Mouse (Mus musculus) left cerebral cortex, adult 11 months (tissue): ENCODE results near the gene Slc35b1.

Experiments used
- DNase-seq: peaks from one replicate; pipeline ENCODE4 v3.0.0; 2022; ENCODE audit warnings: low spot score

Slc35b1 gene

GRCm38 (mm10) chr11:95366280-95366897 is 18.1 kb upstream of the Slc35b1 start:
- DNase-seq = no peak

DNA sequence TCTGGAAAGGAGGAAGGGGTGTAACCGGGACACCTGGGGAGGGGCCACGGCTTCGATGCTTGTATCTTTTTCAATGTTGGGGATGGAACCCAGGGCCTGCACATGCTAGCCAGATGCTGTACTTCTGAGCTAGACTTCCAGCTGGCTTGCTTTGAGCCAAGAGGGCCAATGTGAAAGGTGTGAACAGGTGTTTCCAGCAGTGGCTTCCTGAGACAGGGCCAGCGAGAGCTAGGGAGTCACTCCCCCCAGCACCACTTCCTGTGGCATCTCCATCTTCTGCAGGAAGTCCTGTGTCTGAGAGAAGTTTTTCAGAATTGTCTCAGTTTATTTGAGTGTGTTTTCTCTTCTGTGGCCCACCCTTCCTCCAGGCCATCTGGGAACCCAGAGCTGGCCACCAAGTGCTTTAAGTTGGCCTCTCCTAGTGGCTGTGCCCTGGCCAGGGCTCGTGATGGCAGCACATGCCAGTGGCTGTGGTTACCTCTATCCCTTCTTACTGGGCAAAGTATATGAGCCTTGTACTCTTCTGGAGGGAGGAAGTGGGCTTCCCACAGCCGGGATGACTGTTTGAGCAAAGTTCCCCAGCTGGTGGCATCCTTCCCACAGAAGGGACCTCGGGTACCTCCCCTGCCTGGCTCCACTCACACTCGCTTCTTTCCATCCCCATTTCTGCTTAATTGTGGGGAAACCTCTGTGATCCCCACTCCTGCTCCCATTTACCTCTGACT is 17.3 kb upstream of the Slc35b1 start:
- DNase-seq = no peak

- no peak for DNase-seq
Observed at GRCm38 (mm10) chr11:95368231-95368823, 16.2 kb upstream of the Slc35b1 start.

DNA sequence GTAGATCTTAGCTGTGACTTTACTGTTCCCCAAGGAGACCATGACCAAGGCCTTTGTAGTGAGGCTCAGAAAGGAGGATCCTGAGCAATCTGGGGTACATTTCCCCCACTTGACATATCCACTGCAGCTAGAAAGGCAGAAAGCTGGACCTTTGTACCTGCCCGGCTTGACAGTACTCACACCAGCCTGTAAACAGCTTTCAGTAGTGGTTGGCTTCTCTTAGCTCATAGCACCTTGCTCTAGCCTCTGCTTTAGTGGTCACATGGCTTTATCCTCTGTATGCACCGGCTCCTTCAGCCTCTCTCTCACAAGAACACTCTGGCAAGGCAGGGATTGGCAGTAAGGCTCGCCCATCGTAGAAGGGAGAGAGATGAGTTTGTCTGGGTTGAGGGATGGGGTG is 15.6 kb upstream of the Slc35b1 start:
- DNase-seq = no peak

DNA sequence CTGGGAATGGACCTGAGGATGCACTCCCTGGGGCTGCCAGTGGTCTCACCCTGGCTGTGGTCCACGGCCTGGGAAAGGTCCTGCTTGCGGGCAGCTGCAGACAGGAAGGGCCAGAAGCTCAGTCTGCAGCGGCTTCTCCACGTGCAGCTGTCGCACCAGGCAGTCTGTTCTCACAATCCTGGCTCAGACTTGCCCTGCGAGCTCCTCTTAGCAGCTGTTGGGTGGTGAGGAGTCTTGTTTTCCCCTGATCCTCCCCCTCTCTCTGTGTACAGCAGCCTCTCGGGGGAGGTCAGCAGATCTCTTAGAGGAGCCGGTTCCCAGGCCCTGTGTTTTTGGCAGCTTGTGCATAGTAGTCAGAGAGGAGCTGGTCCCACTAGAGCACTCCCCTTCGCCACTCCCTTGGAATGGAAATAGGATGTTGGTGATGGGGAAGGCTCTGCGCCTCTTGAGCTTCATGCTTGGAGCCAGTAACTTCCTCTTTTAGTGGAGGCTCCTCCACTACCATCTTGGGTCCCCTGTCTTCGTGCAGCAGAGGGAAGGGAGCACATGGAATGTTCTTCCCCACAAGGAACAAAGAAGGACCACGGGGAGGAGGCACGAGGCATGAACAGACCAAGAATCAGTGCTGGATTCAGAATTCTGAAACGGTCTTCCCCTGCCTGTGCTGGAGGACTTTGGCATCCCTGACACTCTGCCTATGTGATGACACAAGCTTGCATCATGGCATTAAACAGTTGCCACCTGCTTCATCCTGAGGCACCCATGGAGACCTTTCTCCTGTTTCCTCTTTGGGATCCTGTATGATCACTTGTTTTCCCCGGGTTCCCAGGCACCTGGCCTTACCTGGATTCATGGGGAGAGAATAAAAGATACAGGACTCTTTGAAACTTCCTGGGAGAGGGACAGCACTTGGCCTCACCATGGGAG is 14.3 kb upstream of the Slc35b1 start:
- no peak for DNase-seq

GRCm38 (mm10) chr11:95371182-95371581 is 13.3 kb upstream of the Slc35b1 start:
- DNase-seq = no peak

GRCm38 (mm10) chr11:95378926-95379325 is 5.6 kb upstream of the Slc35b1 start:
- no peak for DNase-seq

- no peak for DNase-seq
Observed at GRCm38 (mm10) chr11:95379552-95379951, 4.9 kb upstream of the Slc35b1 start.

DNA sequence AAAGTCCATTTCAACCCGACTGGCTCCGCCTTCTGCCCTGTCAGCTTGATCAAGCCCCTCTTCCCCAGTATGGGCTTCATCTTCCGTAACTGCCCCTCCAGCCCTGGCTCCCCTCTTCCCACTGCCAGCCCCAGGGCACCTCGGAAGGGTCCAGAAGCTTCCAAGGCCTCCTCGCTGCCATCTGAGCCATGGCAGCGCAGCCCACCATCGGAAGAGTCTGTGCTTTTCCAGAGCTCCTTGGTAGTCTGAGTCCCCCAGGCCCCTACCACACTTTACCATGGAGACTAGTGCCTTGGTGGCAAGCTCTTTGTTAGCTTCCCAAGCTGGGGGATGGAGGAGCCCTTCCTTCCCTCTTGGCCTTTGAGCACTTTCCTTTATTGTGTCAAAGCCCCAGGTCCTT is 3.8 kb upstream of the Slc35b1 start:
- DNase-seq = no peak

GRCm38 (mm10) chr11:95381146-95381545 is 3.3 kb upstream of the Slc35b1 start:
- no peak for DNase-seq

DNA sequence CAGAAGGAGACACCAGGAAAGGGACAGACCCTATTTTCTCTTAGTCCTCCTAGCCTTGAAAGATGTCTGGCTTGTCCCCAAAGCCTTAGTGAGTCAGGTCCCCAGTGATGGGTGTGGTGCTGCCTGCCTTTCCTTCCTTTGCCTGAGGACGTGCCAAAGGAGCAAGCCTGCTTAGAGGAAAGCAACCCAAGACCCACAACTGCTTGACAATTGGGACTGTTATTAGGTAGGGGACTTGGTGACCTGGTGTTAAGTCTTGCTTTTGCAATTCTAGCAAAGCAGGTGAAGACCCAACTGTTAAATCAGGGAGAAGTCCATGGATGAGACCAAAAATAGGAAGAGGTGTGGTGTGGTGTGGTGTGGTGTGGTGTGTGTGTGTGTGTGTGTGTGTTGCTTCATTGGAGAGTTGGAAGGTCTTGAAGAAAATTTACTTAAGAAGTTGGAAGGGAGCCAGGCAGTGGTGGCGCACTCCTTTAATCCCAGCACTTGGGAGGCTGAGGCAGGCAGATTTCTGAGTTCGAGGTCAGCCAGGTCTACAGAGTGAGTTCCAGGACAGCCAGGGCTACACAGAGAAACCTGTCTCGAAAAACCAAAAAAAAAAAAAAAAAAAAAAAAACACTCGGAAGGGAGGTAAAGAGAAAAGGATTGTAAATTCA is 1.0 kb upstream of the Slc35b1 start:
- no peak for DNase-seq

GRCm38 (mm10) chr11:95384004-95384318 is 531 bp upstream of the Slc35b1 start:
- no peak for DNase-seq

DNA sequence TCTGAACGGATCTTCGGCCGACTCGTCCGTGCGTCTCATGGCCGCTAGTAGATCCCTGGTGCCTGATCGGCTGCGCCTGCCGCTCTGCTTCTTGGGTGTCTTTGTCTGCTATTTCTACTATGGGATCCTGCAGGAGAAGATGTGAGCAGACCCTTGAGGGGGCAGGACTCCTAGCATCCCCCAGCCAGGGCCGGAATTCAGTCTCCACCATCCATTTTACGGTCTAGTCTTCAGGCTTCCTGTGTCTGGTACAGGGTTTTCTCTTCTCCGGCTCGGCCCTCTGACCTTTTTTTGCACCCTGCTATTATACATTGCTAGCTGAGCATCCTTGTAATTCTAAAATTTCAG is 455 bp downstream of the Slc35b1 start:
- no peak for DNase-seq

GRCm38 (mm10) chr11:95387354-95387753 is 2.9 kb downstream of the Slc35b1 start:
- no peak for DNase-seq

DNA sequence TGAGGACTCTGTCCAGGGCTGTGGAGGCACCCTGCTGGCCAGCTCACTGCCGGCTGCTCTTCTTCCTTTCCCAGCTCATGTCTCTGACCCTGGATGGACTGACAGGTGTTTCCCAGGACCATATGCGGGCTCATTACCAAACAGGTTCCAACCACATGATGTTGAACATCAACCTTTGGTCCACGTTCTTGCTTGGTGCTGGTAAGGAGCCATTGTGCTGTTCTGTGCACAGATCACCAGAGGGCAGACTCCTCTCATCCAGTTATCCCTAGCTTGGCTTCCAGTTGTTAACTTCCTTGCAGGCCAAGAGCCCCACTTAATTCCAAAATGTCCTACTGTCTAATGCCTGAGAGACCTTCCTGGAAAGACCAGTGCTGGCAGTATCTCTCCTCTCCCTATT is 4.5 kb downstream of the Slc35b1 start:
- DNase-seq = no peak

DNA sequence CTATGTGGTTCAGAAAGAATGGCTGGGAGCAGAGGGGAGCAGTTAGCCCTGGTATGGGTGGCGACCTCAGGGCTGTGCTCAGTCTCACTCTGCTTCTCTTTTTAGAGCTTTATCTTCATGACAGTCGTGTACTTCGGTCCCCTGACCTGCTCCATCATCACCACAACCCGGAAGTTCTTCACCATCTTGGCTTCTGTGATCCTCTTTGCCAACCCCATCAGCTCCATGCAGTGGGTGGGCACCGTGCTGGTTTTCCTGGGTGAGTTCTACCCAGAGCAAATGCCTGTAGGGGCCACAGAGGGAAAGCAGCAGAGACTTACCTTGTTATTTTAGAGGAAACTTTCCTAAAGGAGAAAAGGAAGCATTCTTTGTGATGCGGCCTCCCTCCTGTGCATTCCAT is 5.9 kb downstream of the Slc35b1 start:
- DNase-seq = no peak

GRCm38 (mm10) chr11:95391201-95391600 is 6.7 kb downstream of the Slc35b1 start:
- no peak for DNase-seq

GRCm38 (mm10) chr11:95391743-95392142 is 7.3 kb downstream of the Slc35b1 start:
- DNase-seq = no peak

DNA sequence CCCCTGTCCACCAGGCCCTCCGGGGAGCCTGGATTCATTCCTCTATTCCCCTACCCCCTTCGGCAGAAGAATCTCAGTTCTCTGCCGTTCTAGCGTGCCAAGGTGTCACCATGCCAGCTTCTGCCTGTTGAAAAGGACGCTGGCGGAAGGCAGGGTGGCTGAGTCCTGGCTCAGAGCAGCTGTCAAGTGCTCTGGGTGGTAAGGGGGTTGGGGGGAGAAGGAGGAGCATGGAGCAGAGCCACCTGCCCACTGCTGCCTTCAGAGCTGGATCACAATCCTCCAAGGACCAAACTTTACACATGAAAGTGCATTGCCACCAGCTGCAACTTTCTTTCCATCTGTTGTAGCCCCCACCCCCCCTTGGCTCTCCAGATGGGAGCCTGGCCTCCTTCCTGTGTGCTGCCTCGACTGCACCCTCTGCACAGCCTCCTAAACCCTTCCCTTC is 7.8 kb downstream of the Slc35b1 start:
- no peak for DNase-seq

GRCm38 (mm10) chr11:95392708-95393499 is 8.4 kb downstream of the Slc35b1 start:
- DNase-seq = no peak

DNA sequence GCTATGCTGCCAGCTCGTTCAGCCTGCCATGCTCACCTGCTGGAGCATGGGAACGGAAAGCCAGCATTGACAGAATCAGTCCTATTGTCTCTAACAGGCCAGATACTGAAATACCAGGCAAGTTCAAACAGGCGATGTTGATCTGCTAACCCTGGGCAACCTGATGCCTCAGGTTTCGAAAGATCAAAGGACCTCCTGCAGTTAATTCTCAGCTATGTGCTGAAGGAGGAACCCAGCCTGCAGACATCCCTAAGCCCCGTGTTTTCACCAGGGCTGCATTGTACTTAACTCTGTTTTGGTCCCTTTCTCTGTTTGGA is 9.0 kb downstream of the Slc35b1 start:
- DNase-seq = no peak

DNA sequence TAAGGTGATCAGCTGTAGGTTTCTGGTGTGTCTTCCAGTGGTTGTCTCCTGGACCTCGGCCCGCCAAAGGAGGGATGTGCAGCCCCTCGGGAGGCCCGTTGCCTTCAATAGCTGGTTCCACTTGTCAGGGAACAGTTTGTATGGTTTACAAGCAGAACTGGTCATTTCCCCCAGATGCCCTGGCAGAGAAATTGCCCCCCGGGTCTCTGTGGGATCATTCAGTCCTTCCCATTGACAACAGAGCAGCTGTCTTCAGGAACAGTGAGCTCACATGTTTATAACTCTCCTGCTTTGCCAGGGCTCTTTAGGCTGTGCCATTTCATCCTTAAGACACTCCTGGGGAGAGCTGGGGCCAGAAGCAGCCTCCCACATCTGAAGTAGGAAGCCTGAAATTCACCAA is 9.6 kb downstream of the Slc35b1 start:
- DNase-seq = no peak
